Mouse (Mus musculus) ES-Bruce4 (cell line): ENCODE measurements at regions not wholly inside any gene's neighbourhood (a gene's known extent, or its start where the extent isn't known, plus 50 kb on each side); places are given as distances from the start of the nearest gene placed in this dataset.

ENCODE experiments used
- H3K27ac ChIP-seq: 2 replicates; pipeline ENCODE4 v1.5.1; 2012; ENCODE audit warnings: low read length, inconsistent platforms; ENCODE audit not compliant: insufficient read depth
- H3K27me3 ChIP-seq: 2 replicates; pipeline ENCODE4 v1.6.1; 2012; ENCODE audit warnings: mild to moderate bottlenecking, low read length, inconsistent platforms; ENCODE audit not compliant: control insufficient read depth, poor library complexity, insufficient read depth, severe bottlenecking
- H3K36me3 ChIP-seq: 2 replicates; pipeline ENCODE4 v1.6.1; 2012; ENCODE audit warnings: inconsistent platforms, mild to moderate bottlenecking, low read length, moderate library complexity; ENCODE audit not compliant: control insufficient read depth, poor library complexity, insufficient read depth, severe bottlenecking
- H3K4me1 ChIP-seq: one replicate; pipeline ENCODE4 v1.8.1; 2011; ENCODE audit warnings: low read length; ENCODE audit not compliant: control insufficient read depth, insufficient read depth
- H3K4me3 ChIP-seq: 2 replicates; pipeline ENCODE4 v1.5.1; 2011; ENCODE audit warnings: low read depth, mild to moderate bottlenecking, low read length
- H3K9ac ChIP-seq: 2 replicates; pipeline ENCODE4 v1.6.1; 2012; ENCODE audit warnings: low read depth, mild to moderate bottlenecking, inconsistent platforms; ENCODE audit not compliant: poor library complexity, severe bottlenecking
- H3K9me3 ChIP-seq: replicated peaks from 2 replicates; pipeline ENCODE4 v1.6.1; 2012; ENCODE audit warnings: mild to moderate bottlenecking, low read length, inconsistent platforms; ENCODE audit not compliant: control insufficient read depth, poor library complexity, insufficient read depth, severe bottlenecking
- CTCF ChIP-seq: IDR thresholded peaks from one replicate; pipeline ENCODE4 v1.8.1; 2011; ENCODE audit warnings: low read depth, low read length
- EP300 ChIP-seq: IDR thresholded peaks from 2 replicates; pipeline ENCODE4 v1.6.1; 2011; ENCODE audit warnings: low read depth, low read length; ENCODE audit not compliant: insufficient read depth
- POLR2A ChIP-seq: IDR thresholded peaks from one replicate; pipeline ENCODE4 v1.8.1; 2011; ENCODE audit warnings: low read length; ENCODE audit not compliant: insufficient read depth

GRCm38 (mm10) chr13:38772996-38773395 lies 114.1 kb upstream of the Eef1e1 start:
- H3K9me3 ChIP-seq = no peaks in the 10 kb centered on the region
- no peak overlapping the region for H3K9ac ChIP-seq
- no peak overlapping the region for H3K27ac ChIP-seq
- no peaks in the 10 kb centered on the region for H3K36me3 ChIP-seq
- H3K27me3 ChIP-seq = no peaks in the 10 kb centered on the region
- no peak for TF ChIP-seq EP300
- TF ChIP-seq POLR2A = no peak
- no peak for TF ChIP-seq CTCF
- no peak overlapping the region for H3K4me3 ChIP-seq
- no peaks in the 10 kb centered on the region for H3K4me1 ChIP-seq

GRCm38 (mm10) chr13:38766133-38766532 lies 107.3 kb upstream of the Eef1e1 start:
- no peak overlapping the region for H3K27ac ChIP-seq
- no peaks in the 10 kb centered on the region for H3K4me1 ChIP-seq
- no peaks in the 10 kb centered on the region for H3K27me3 ChIP-seq
- H3K9ac ChIP-seq = no peak overlapping the region
- H3K4me3 ChIP-seq = no peak overlapping the region
- no peaks in the 10 kb centered on the region for H3K36me3 ChIP-seq
- no peaks in the 10 kb centered on the region for H3K9me3 ChIP-seq
- TF ChIP-seq CTCF = no peak
- no peak for TF ChIP-seq POLR2A
- TF ChIP-seq EP300 = no peak

- H3K36me3 ChIP-seq = no peaks in the 10 kb centered on the region
- no peak overlapping the region for H3K27ac ChIP-seq
- H3K9ac ChIP-seq = no peak overlapping the region
- no peaks in the 10 kb centered on the region for H3K27me3 ChIP-seq
- H3K4me3 ChIP-seq = no peak overlapping the region
- TF ChIP-seq EP300 = no peak
- TF ChIP-seq CTCF = no peak
- no peak for TF ChIP-seq POLR2A
- no peaks in the 10 kb centered on the region for H3K4me1 ChIP-seq
- H3K9me3 ChIP-seq = no peaks in the 10 kb centered on the region
These were observed 101.4 kb upstream of the Eef1e1 start for GRCm38 (mm10) chr13:38760261-38760660.

- Histone ChIP-seq H3K36me3 (no peaks in the 10 kb centered on the region), H3K27me3 (no peaks in the 10 kb centered on the region), H3K4me3 (no peak overlapping the region), H3K27ac (no peak overlapping the region), H3K4me1 (no peaks in the 10 kb centered on the region), H3K9me3 (no peaks in the 10 kb centered on the region), H3K9ac (no peak overlapping the region)
- TF ChIP-seq CTCF (no peak), EP300 (no peak), POLR2A (no peak)
These were observed 97.9 kb upstream of the Eef1e1 start for GRCm38 (mm10) chr13:38756629-38757227.

- H3K27ac ChIP-seq = no peak overlapping the region
- H3K4me1 ChIP-seq = no peaks in the 10 kb centered on the region
- no peaks in the 10 kb centered on the region for H3K9me3 ChIP-seq
- TF ChIP-seq POLR2A = no peak
- TF ChIP-seq EP300 = no peak
- no peak for TF ChIP-seq CTCF
- H3K9ac ChIP-seq = no peak overlapping the region
- H3K4me3 ChIP-seq = no peak overlapping the region
- H3K27me3 ChIP-seq = no peaks in the 10 kb centered on the region; the same call in 1 of the 2 replicates
- H3K36me3 ChIP-seq = no peaks in the 10 kb centered on the region
These were observed 94.9 kb upstream of the Eef1e1 start for GRCm38 (mm10) chr13:38753722-38754121.

- Histone ChIP-seq H3K9ac (no peak overlapping the region), H3K4me1 (no peaks in the 10 kb centered on the region)
- TF ChIP-seq POLR2A = no peak
- TF ChIP-seq EP300 = no peak
- TF ChIP-seq CTCF = no peak
These were observed 93.0 kb upstream of the Eef1e1 start for GRCm38 (mm10) chr13:38751876-38752275.

More at GRCm38 (mm10) chr13:38751876-38752275, 93.0 kb upstream of the Eef1e1 start:
- Histone ChIP-seq H3K36me3 (no peaks in the 10 kb centered on the region), H3K27me3 (no peaks in the 10 kb centered on the region; the same call in 1 of the 2 replicates), H3K4me3 (no peak overlapping the region), H3K9me3 (no peaks in the 10 kb centered on the region), H3K27ac (no peak overlapping the region)
